Mouse (Mus musculus): ENCODE results near the gene Cluh. TPM values are rescaled to one million over a fixed set of nuclear protein-coding genes. Genes with fewer than 3 reads are reported as not detected.
A peak's percentile ranks its signal among the peaks of the same experiment; 100 is the strongest.

Gene Cluh
- polyA plus RNA-seq, 1 experiment from 2014 or later: 27.5 TPM

GRCm38 (mm10) chr11:74619956-74620300 is 29.4 kb upstream of the Cluh start:
- Histone ChIP-seq H3K4me2 (peak overlapping the region; percentile 65), H3K27ac (ENCODE audit: low read depth, low read length) (no peak overlapping the region), H3K9me3 (replicated peaks; ENCODE audit: control insufficient read depth, low read length) (no peaks in the 10 kb centered on the region), H3K27me3 (ENCODE audit: control insufficient read depth, insufficient read depth, low read length) (peaks cover 26% of the 10 kb centered on the region), H3K4me3 (ENCODE audit: low read depth, low read length) (peak overlapping the region; percentile 49), H3K9ac (ENCODE audit: low read depth, low read length) (peak overlapping the region; percentile 60), H3K36me3 (ENCODE audit: control insufficient read depth, insufficient read depth, low read length) (no peaks in the 10 kb centered on the region), H3K4me1 (ENCODE audit: control insufficient read depth, insufficient read depth, low read length) (peaks cover 6% of the 10 kb centered on the region)
- 2% methylated on average over 16 of the region's 16 CpGs for WGBS (ENCODE audit: insufficient replicate concordance)
- no peak for ATAC-seq (replicated peaks; ENCODE audit: insufficient number of reproducible peaks, low FRiP score, low TSS enrichment)

GRCm38 (mm10) chr11:74621974-74622669 is 27.2 kb upstream of the Cluh start:
- Histone ChIP-seq H3K4me3 (ENCODE audit: low read depth, low read length) (0 out of 2 replicates have a peak overlapping the region, but pooled peaks have one; percentile 0), H3K9me3 (replicated peaks; ENCODE audit: control insufficient read depth, low read length) (no peaks in the 10 kb centered on the region), H3K4me2 (peak overlapping the region; percentile 48), H3K27me3 (ENCODE audit: control insufficient read depth, insufficient read depth, low read length) (peaks cover 23% of the 10 kb centered on the region), H3K36me3 (ENCODE audit: control insufficient read depth, insufficient read depth, low read length) (no peaks in the 10 kb centered on the region), H3K27ac (ENCODE audit: low read depth, low read length) (peak overlapping the region; percentile 43; the same call in 1 of the 2 replicates), H3K9ac (ENCODE audit: low read depth, low read length) (no peak overlapping the region), H3K4me1 (ENCODE audit: control insufficient read depth, insufficient read depth, low read length) (peaks cover 6% of the 10 kb centered on the region)
- 48% methylated on average over 8 of the region's 8 CpGs for WGBS (ENCODE audit: insufficient replicate concordance)
- peak; percentile 81 for ATAC-seq (replicated peaks; ENCODE audit: insufficient number of reproducible peaks, low FRiP score, low TSS enrichment)

GRCm38 (mm10) chr11:74623693-74624092 is 25.6 kb upstream of the Cluh start:
- no peak for ATAC-seq (replicated peaks; ENCODE audit: insufficient number of reproducible peaks, low FRiP score, low TSS enrichment)
- no peak overlapping the region for H3K4me2 ChIP-seq
- no peaks in the 10 kb centered on the region for H3K36me3 ChIP-seq (ENCODE audit: control insufficient read depth, insufficient read depth, low read length)
- no peaks in the 10 kb centered on the region for H3K9me3 ChIP-seq (replicated peaks; ENCODE audit: control insufficient read depth, low read length)
- WGBS (ENCODE audit: insufficient replicate concordance): 59% methylated on average over 6 of the region's 6 CpGs
- peaks cover 6% of the 10 kb centered on the region for H3K4me1 ChIP-seq (ENCODE audit: control insufficient read depth, insufficient read depth, low read length)
- H3K9ac ChIP-seq (ENCODE audit: low read depth, low read length): no peak overlapping the region
- no peak overlapping the region for H3K27ac ChIP-seq (ENCODE audit: low read depth, low read length)
- H3K27me3 ChIP-seq (ENCODE audit: control insufficient read depth, insufficient read depth, low read length): peaks cover 23% of the 10 kb centered on the region
- H3K4me3 ChIP-seq (ENCODE audit: low read depth, low read length): no peak overlapping the region

GRCm38 (mm10) chr11:74625333-74625732 is 24.0 kb upstream of the Cluh start:
- H3K27me3 ChIP-seq (ENCODE audit: control insufficient read depth, insufficient read depth, low read length): peaks cover 11% of the 10 kb centered on the region
- ATAC-seq (replicated peaks; ENCODE audit: insufficient number of reproducible peaks, low FRiP score, low TSS enrichment): no peak
- no peaks in the 10 kb centered on the region; the same call in 1 of the 2 replicates for H3K4me1 ChIP-seq (ENCODE audit: control insufficient read depth, insufficient read depth, low read length)
- no peak overlapping the region for H3K4me3 ChIP-seq (ENCODE audit: low read depth, low read length)
- no peaks in the 10 kb centered on the region for H3K9me3 ChIP-seq (replicated peaks; ENCODE audit: control insufficient read depth, low read length)
- no peak overlapping the region for H3K27ac ChIP-seq (ENCODE audit: low read depth, low read length)
- H3K9ac ChIP-seq (ENCODE audit: low read depth, low read length): no peak overlapping the region
- no peaks in the 10 kb centered on the region for H3K36me3 ChIP-seq (ENCODE audit: control insufficient read depth, insufficient read depth, low read length)
- no peak overlapping the region for H3K4me2 ChIP-seq

- no peak overlapping the region for H3K9ac ChIP-seq (ENCODE audit: low read depth, low read length)
- no peaks in the 10 kb centered on the region for H3K9me3 ChIP-seq (replicated peaks; ENCODE audit: control insufficient read depth, low read length)
- H3K36me3 ChIP-seq (ENCODE audit: control insufficient read depth, insufficient read depth, low read length): no peaks in the 10 kb centered on the region
- no peak overlapping the region for H3K27ac ChIP-seq (ENCODE audit: low read depth, low read length)
- no peak overlapping the region for H3K4me3 ChIP-seq (ENCODE audit: low read depth, low read length)
- no peaks in the 10 kb centered on the region; the same call in 1 of the 2 replicates for H3K4me1 ChIP-seq (ENCODE audit: control insufficient read depth, insufficient read depth, low read length)
- no peak for ATAC-seq (replicated peaks; ENCODE audit: insufficient number of reproducible peaks, low FRiP score, low TSS enrichment)
- H3K4me2 ChIP-seq: no peak overlapping the region
- WGBS (ENCODE audit: insufficient replicate concordance): 69% methylated on average over 3 of the region's 3 CpGs
- H3K27me3 ChIP-seq (ENCODE audit: control insufficient read depth, insufficient read depth, low read length): no peaks in the 10 kb centered on the region
Observed at GRCm38 (mm10) chr11:74627481-74627880, 21.8 kb upstream of the Cluh start.

- no peak overlapping the region for H3K4me2 ChIP-seq
- no peak overlapping the region for H3K4me3 ChIP-seq (ENCODE audit: low read depth, low read length)
- 0 out of 2 replicates have a peak, but pooled peaks cover under 1% of the 10 kb centered on the region for H3K4me1 ChIP-seq (ENCODE audit: control insufficient read depth, insufficient read depth, low read length)
- no peak for ATAC-seq (replicated peaks; ENCODE audit: insufficient number of reproducible peaks, low FRiP score, low TSS enrichment)
- H3K27me3 ChIP-seq (ENCODE audit: control insufficient read depth, insufficient read depth, low read length): peaks cover 6% of the 10 kb centered on the region; the same call in 1 of the 2 replicates
- no peak overlapping the region for H3K9ac ChIP-seq (ENCODE audit: low read depth, low read length)
- H3K27ac ChIP-seq (ENCODE audit: low read depth, low read length): no peak overlapping the region
- no peaks in the 10 kb centered on the region for H3K9me3 ChIP-seq (replicated peaks; ENCODE audit: control insufficient read depth, low read length)
- WGBS (ENCODE audit: insufficient replicate concordance): 44% methylated on average over 7 of the region's 7 CpGs
- no peaks in the 10 kb centered on the region for H3K36me3 ChIP-seq (ENCODE audit: control insufficient read depth, insufficient read depth, low read length)
Observed at GRCm38 (mm10) chr11:74631880-74632789, 17.2 kb upstream of the Cluh start.

GRCm38 (mm10) chr11:74634490-74635275 is 14.6 kb upstream of the Cluh start:
- Histone ChIP-seq H3K4me2 (no peak overlapping the region), H3K27ac (ENCODE audit: low read depth, low read length) (no peak overlapping the region), H3K4me1 (ENCODE audit: control insufficient read depth, insufficient read depth, low read length) (peaks cover 15% of the 10 kb centered on the region), H3K4me3 (ENCODE audit: low read depth, low read length) (no peak overlapping the region), H3K36me3 (ENCODE audit: control insufficient read depth, insufficient read depth, low read length) (no peaks in the 10 kb centered on the region), H3K9ac (ENCODE audit: low read depth, low read length) (no peak overlapping the region), H3K9me3 (replicated peaks; ENCODE audit: control insufficient read depth, low read length) (no peaks in the 10 kb centered on the region), H3K27me3 (ENCODE audit: control insufficient read depth, insufficient read depth, low read length) (peaks cover 9% of the 10 kb centered on the region; the same call in 1 of the 2 replicates)
- WGBS (ENCODE audit: insufficient replicate concordance): 67% methylated on average over 5 of the region's 5 CpGs
- ATAC-seq (replicated peaks; ENCODE audit: insufficient number of reproducible peaks, low FRiP score, low TSS enrichment): no peak

- H3K36me3 ChIP-seq (ENCODE audit: control insufficient read depth, insufficient read depth, low read length): no peaks in the 10 kb centered on the region
- peaks cover 15% of the 10 kb centered on the region for H3K4me1 ChIP-seq (ENCODE audit: control insufficient read depth, insufficient read depth, low read length)
- H3K27me3 ChIP-seq (ENCODE audit: control insufficient read depth, insufficient read depth, low read length): peaks cover 13% of the 10 kb centered on the region; the same call in 1 of the 2 replicates
- peak overlapping the region; percentile 83 for H3K9ac ChIP-seq (ENCODE audit: low read depth, low read length)
- no peak for ATAC-seq (replicated peaks; ENCODE audit: insufficient number of reproducible peaks, low FRiP score, low TSS enrichment)
- H3K4me2 ChIP-seq: peak overlapping the region; percentile 94
- H3K4me3 ChIP-seq (ENCODE audit: low read depth, low read length): peak overlapping the region; percentile 78
- no peaks in the 10 kb centered on the region for H3K9me3 ChIP-seq (replicated peaks; ENCODE audit: control insufficient read depth, low read length)
- no peak overlapping the region for H3K27ac ChIP-seq (ENCODE audit: low read depth, low read length)
- WGBS (ENCODE audit: insufficient replicate concordance): 20% methylated on average over 8 of the region's 8 CpGs
Observed at GRCm38 (mm10) chr11:74637486-74637885, 11.8 kb upstream of the Cluh start.

Data from heart, embryonic 11.5 days (tissue).